Mouse (Mus musculus) lung, postnatal 0 days (tissue): Measurements from ENCODE around the gene Hoxc8. TPM values are rescaled to one million over a fixed set of nuclear protein-coding genes. Genes with fewer than 3 reads are reported as not detected.

Experiments
- ATAC-seq: fragments of 200-750 bp; cut with Nextera tagmentation; 2 replicates; pipeline ENCODE4 v1.8.0; 2017; ENCODE audit warnings: moderate library complexity
- DNase-seq: peaks from one replicate; pipeline ENCODE4 v3.0.0-alpha.2; 2016; ENCODE audit warnings: low spot score
- H3K27ac ChIP-seq: fragments of 300-500 bp; sonication (generic); 2 replicates; pipeline ENCODE4 v1.5.1; 2014; ENCODE audit warnings: antibody characterized with exemption, mild to moderate bottlenecking, low read length, mixed read lengths
- H3K27me3 ChIP-seq: fragments of 300-500 bp; sonication (generic); replicated peaks from 2 replicates; pipeline ENCODE4 v1.6.1; 2014; ENCODE audit warnings: low read length, mixed read lengths; ENCODE audit not compliant: insufficient read depth
- H3K36me3 ChIP-seq: fragments of 300-500 bp; sonication (generic); 2 replicates; pipeline ENCODE4 v1.6.1; 2014; ENCODE audit warnings: low read length, mixed read lengths; ENCODE audit not compliant: insufficient read depth
- H3K4me1 ChIP-seq: fragments of 300-500 bp; sonication (generic); 2 replicates; pipeline ENCODE4 v1.6.1; 2014; ENCODE audit warnings: antibody characterized with exemption, low read depth, low read length, mixed read lengths; ENCODE audit not compliant: insufficient read depth
- H3K4me2 ChIP-seq: fragments of 300-500 bp; sonication (generic); replicated peaks from 2 replicates; pipeline ENCODE4 v1.6.1; 2014; ENCODE audit warnings: low read depth, mild to moderate bottlenecking, low read length, moderate library complexity, mixed read lengths
- H3K4me3 ChIP-seq: fragments of 300-500 bp; sonication (generic); 2 replicates; pipeline ENCODE4 v1.5.1; 2014; ENCODE audit warnings: low read depth, low read length
- H3K9ac ChIP-seq: fragments of 300-500 bp; sonication (generic); replicated peaks from 2 replicates; pipeline ENCODE4 v1.6.1; 2014; ENCODE audit warnings: low read depth, mild to moderate bottlenecking
- H3K9me3 ChIP-seq: fragments of 300-500 bp; sonication (generic); 2 replicates; pipeline ENCODE4 v1.6.1; 2016; ENCODE audit warnings: low read length, mixed read lengths
- CTCF ChIP-seq: IDR thresholded peaks from 2 replicates; pipeline ENCODE4 v1.5.1; 2016; ENCODE audit warnings: antibody characterized with exemption, mild to moderate bottlenecking
- EP300 ChIP-seq: IDR thresholded peaks from 2 replicates; pipeline ENCODE4 v1.6.1; 2016; ENCODE audit warnings: antibody characterized with exemption, mild to moderate bottlenecking, control low read depth
- WGBS: fragments of 180-500 bp; shearing (Covaris S2); extraction: QIAGEN DNeasy Blood & Tissue Kit; methylation state at CpG from one replicate; pipeline ENCODE4 v1.1.7; 2014; 5-methylcytosine and 5-hydroxymethylcytosine counted together
- polyA plus RNA-seq: library from polyadenylated mRNA; unstranded; fragments of >200 nt; fragmentation: Nextera tagmentation; extraction: Ambion mirVana; gene quantifications from 2 replicates; pipeline ENCODE4 v1.2.1, GENCODE M21; 2015

The Hoxc8 gene
- polyA plus RNA-seq, 1 experiment from 2014 or later = not detected

DNA sequence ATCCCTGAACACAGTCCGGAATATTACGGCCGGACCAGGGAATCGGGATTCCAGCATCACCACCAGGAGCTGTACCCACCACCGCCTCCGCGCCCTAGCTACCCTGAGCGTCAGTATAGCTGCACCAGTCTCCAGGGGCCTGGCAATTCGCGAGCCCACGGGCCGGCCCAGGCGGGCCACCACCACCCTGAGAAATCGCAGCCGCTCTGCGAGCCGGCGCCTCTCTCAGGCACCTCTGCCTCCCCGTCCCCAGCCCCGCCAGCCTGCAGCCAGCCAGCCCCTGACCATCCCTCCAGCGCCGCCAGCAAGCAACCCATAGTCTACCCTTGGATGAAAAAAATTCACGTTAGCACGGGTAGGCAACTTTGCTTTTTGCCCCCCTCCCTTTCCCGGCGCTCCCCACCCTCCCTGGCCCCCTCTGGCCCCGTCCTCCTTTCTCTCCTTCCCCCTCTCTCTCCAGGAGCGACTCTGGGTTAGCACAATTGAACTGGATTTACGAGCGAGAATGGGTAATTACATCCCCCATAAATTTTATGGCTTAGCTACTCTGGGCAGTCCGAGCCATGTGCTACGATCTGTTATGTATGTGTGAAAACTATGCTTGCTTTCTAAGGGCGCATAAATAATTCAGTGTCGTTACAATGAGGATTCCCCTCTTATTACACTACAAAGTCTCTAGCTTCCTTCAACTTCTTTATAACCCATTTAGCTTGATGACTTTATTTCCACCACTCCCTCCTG is 44.6 kb downstream of the Hoxc8 start:
- H3K9me3 ChIP-seq = no peaks in the 10 kb centered on the region
- ATAC-seq (no peak), DNase-seq (no peak)
- H3K27me3 ChIP-seq = peaks cover 52% of the 10 kb centered on the region
- H3K4me1 ChIP-seq = no peaks in the 10 kb centered on the region
- WGBS = 2% methylated on average over 29 of the region's 34 CpGs
- TF ChIP-seq CTCF = no peak
- H3K9ac ChIP-seq = no peak overlapping the region
- H3K4me2 ChIP-seq = peak overlapping the region; percentile 51
- H3K4me3 ChIP-seq = peak overlapping the region; percentile 31
- H3K27ac ChIP-seq = no peak overlapping the region
- H3K36me3 ChIP-seq = no peaks in the 10 kb centered on the region

DNA sequence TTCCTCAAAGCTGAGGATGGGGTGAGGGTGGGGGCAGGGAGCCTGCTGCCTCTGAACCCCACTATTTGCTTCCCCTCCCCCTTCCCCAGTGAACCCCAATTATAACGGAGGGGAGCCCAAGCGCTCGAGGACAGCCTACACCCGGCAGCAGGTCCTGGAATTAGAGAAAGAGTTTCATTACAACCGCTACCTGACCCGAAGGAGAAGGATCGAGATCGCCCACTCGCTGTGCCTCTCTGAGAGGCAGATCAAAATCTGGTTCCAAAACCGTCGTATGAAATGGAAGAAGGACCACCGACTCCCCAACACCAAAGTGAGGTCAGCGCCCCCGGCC is 45.1 kb downstream of the Hoxc8 start:
- H3K4me3 ChIP-seq = no peak overlapping the region
- no peak for DNase-seq
- H3K36me3 ChIP-seq = no peaks in the 10 kb centered on the region
- ATAC-seq = no peak
- H3K27ac ChIP-seq = no peak overlapping the region
- no peaks in the 10 kb centered on the region for H3K9me3 ChIP-seq
- H3K4me2 ChIP-seq = peak overlapping the region; percentile 8; the same call in 1 of the 2 replicates
- no peak overlapping the region for H3K9ac ChIP-seq
- 0% methylated on average over 14 of the region's 14 CpGs for WGBS
- no peaks in the 10 kb centered on the region for H3K4me1 ChIP-seq
- TF ChIP-seq EP300 = no peak
- TF ChIP-seq CTCF = no peak
- peaks cover 53% of the 10 kb centered on the region for H3K27me3 ChIP-seq

DNA sequence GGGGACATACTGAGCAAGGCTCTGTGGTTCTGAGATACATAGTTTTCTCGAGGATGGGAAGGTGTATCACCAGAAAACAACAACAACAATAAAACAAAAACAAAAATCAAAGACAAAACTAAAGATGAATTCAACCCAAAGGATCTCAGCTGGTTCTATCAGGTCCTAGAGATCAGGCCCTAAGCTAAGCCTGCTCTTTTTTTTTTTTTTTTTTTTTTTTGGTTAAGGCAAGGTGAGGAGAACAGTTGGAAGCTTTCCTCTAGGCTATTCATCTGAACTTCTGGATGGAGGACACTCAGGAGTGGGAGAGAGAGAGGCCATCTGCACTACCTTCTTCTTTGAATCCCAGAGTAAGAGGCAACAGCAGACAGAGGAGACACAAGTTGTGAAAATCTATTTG is 47.2 kb downstream of the Hoxc8 start:
- H3K9ac ChIP-seq = no peak overlapping the region
- H3K4me1 ChIP-seq = no peaks in the 10 kb centered on the region
- WGBS = 30% methylated on average over 1 of the region's 1 CpGs
- TF ChIP-seq EP300 (no peak), CTCF (no peak)
- no peak for DNase-seq
- no peak for ATAC-seq
- H3K9me3 ChIP-seq = no peaks in the 10 kb centered on the region
- H3K36me3 ChIP-seq = no peaks in the 10 kb centered on the region
- H3K27me3 ChIP-seq = peaks cover 59% of the 10 kb centered on the region
- no peak overlapping the region for H3K4me3 ChIP-seq
- no peak overlapping the region for H3K27ac ChIP-seq
- H3K4me2 ChIP-seq = no peak overlapping the region

DNA sequence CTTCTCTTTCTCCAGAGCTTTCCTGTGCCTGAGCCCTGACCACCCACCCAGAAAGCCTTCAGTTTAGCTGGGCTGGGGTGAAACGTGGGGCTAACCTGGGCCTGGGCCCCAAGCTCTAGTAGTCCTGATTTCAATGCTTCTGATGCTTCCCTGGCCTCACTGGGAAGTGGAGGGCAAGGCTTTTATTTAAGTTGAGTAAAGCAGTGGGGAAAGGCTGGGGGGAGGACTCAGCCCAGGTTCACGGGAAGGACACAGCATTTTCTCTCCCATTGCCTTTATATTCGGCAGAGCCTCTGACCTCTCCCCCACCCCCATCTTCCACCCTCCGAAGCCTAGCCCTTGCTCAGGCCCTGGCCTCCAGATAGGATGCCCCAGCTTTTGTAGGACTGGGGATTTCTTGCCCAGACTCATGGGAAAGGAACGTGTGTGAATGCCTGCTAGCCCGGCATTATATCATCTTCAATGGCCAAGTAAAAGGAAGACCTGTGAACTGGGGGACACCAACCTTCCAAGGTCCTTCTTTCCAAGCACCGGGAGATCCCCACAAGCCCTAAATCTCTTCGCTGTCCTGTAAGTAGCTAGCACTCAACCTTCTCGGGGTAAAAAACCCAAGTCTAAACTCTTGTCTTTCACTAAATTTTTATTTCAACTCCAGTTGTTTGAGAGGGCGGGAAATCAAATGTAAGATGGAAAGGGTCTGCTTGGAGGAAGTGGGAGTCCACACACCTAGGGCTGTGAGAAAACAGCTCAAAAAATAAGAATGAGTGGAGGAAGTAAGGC is 48.5 kb downstream of the Hoxc8 start:
- Histone ChIP-seq H3K4me1 (no peaks in the 10 kb centered on the region), H3K4me3 (no peak overlapping the region), H3K9me3 (no peaks in the 10 kb centered on the region), H3K36me3 (no peaks in the 10 kb centered on the region), H3K4me2 (no peak overlapping the region), H3K27me3 (peaks cover 60% of the 10 kb centered on the region), H3K27ac (no peak overlapping the region), H3K9ac (no peak overlapping the region)
- no peak for ATAC-seq
- DNase-seq = no peak
- WGBS = 41% methylated on average over 10 of the region's 10 CpGs
- no peak for TF ChIP-seq CTCF
- TF ChIP-seq EP300 = no peak

DNA sequence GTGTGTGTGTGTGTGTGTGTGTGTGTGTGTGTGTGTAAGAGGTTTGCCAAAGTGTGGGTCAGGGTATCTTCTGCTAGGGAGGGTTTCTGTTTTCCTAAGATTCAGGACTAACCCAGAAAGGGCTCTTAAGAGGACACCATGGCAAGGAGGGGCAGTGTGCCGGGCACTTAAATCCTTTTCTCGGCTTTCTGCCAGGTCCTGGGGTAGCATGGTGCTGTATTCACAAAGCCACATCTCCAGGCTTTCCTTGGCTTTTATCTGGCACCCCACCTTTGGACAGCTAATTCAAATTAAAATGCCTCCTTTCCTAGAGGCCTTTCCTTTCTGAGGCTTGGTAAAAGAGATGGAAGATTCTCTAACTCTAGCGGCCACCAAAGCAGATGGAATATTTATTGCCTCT is 49.2 kb downstream of the Hoxc8 start:
- no peaks in the 10 kb centered on the region for H3K4me1 ChIP-seq
- H3K4me2 ChIP-seq = no peak overlapping the region
- H3K9ac ChIP-seq = no peak overlapping the region
- no peaks in the 10 kb centered on the region for H3K36me3 ChIP-seq
- no peak overlapping the region for H3K4me3 ChIP-seq
- H3K9me3 ChIP-seq = no peaks in the 10 kb centered on the region
- peaks cover 53% of the 10 kb centered on the region for H3K27me3 ChIP-seq
- no peak overlapping the region for H3K27ac ChIP-seq
- WGBS = 48% methylated on average over 3 of the region's 3 CpGs
- DNase-seq (no peak), ATAC-seq (no peak)
- TF ChIP-seq EP300 (no peak), CTCF (no peak)

DNA sequence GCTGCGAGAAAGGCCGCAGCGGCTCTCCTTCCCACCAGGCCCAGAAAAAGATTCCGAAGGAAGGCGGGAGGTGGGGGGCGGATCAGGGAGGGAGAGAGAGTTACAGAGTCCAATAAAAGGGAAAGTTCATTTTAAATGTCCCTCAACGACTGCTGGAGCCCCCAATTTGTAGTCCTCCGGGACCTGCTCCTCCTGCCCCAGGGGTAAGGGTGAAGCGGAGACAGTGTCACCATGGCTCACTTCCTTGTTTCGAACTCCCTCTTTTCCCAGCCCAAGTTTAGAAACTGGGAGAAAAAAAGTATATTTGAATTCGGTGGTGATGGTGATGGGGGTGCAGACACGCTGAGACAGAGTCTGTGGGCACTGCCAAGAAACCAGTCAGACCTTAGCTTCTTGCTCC is 50.2 kb downstream of the Hoxc8 start:
- H3K27ac ChIP-seq = no peak overlapping the region

More for the DNA sequence above, 50.2 kb downstream of the Hoxc8 start:
- DNase-seq (no peak), ATAC-seq (no peak)
- H3K9me3 ChIP-seq = no peaks in the 10 kb centered on the region
- H3K4me2 ChIP-seq = peak overlapping the region; percentile 27; the same call in 1 of the 2 replicates
- WGBS = 25% methylated on average over 12 of the region's 12 CpGs
- no peak overlapping the region for H3K9ac ChIP-seq
- H3K4me3 ChIP-seq = no peak overlapping the region
- no peak for TF ChIP-seq CTCF
- TF ChIP-seq EP300 = no peak
- no peaks in the 10 kb centered on the region for H3K4me1 ChIP-seq
- peaks cover 45% of the 10 kb centered on the region for H3K27me3 ChIP-seq
- H3K36me3 ChIP-seq = no peaks in the 10 kb centered on the region
